Mouse (Mus musculus): ENCODE measurements around the gene Sgms1.

DNA sequence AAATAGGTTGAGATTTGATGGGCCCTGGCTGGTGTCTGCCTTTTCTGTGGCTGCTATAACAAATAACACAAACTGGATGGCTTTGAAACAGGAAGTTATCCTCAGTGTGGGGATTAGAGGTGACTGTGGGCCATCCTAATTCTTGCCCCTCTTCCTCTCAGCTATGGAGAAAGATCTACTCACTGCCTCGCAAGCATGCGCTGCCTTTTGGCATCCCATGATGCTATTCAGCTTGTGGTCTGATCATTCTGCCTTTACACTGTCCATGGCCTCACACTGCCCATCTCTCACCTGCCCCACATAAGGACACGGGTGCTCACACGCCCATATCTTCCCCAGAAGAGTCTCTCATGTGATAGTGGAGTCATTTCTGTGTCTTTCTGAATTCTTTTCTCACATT lies 213.5 kb downstream of the Sgms1 start:
- TF ChIP-seq POLR2A (IDR thresholded peaks at IDR 0.05; ENCODE audit: insufficient read length, low read depth): no peak
- no peak for TF ChIP-seq MAX (IDR thresholded peaks at IDR 0.05; ENCODE audit: low read depth)
- no peak for TF ChIP-seq POLR2AphosphoS2 (IDR thresholded peaks at IDR 0.05; ENCODE audit: insufficient read length, low read depth)
- TF ChIP-seq TCF3 (IDR thresholded peaks at IDR 0.05; ENCODE audit: insufficient read length, low read depth): no peak
- no peak for TF ChIP-seq SRF (IDR thresholded peaks at IDR 0.05; ENCODE audit: control insufficient read depth, insufficient read length, low read depth)
- no peak for TF ChIP-seq CEBPB (IDR thresholded peaks at IDR 0.05; ENCODE audit: insufficient read depth, poor library complexity, severe bottlenecking)
- TF ChIP-seq USF1 (IDR thresholded peaks at IDR 0.05; ENCODE audit: low read depth): no peak
- TF ChIP-seq E2F4 (IDR thresholded peaks at IDR 0.05; ENCODE audit: insufficient read depth): no peak
- no peak for TF ChIP-seq TCF12 (IDR thresholded peaks at IDR 0.05; ENCODE audit: insufficient read depth, poor library complexity, severe bottlenecking)
- TF ChIP-seq MYOD1 (IDR thresholded peaks at IDR 0.05; ENCODE audit: control insufficient read depth in 1 of 3, insufficient read length in 2 of 3, low read depth in 2 of 3): no peak

Data from myocyte (in vitro differentiated cells).